Mouse (Mus musculus) right cerebral cortex, adult 2 months (tissue): Measurements from ENCODE around the gene Phb.

ENCODE experiments used
- DNase-seq, 2 experiments: peaks; one replicate each; pipeline ENCODE4 v3.0.0; 2021 to 2022; ENCODE audit warnings: low spot score in 2 of 2

Phb gene

GRCm38 (mm10) chr11:95712563-95713224, 45.9 kb downstream of the Phb start, which contains the start of gene Zfp652:
Zfp652 (plus strand) TSS chr11:95712673.
- DNase-seq = peak; percentile 69 to 74

- peak; percentile 42 to 64 for DNase-seq
These were observed 46.6 kb downstream of the Phb start for GRCm38 (mm10) chr11:95713225-95713810.

- no peak for DNase-seq
These were observed 47.1 kb downstream of the Phb start for GRCm38 (mm10) chr11:95713811-95714241.

GRCm38 (mm10) chr11:95714411-95714810, 47.7 kb downstream of the Phb start:
- DNase-seq = no peak

GRCm38 (mm10) chr11:95716136-95716535, 49.4 kb downstream of the Phb start:
- peak; percentile 40 to 47 for DNase-seq

GRCm38 (mm10) chr11:95719356-95719755, 52.6 kb downstream of the Phb start:
- DNase-seq = no peak

- DNase-seq = no peak
These were observed 56.5 kb downstream of the Phb start, which contains the start of gene B130006D01Rik for GRCm38 (mm10) chr11:95723287-95723686. B130006D01Rik (plus strand) TSS chr11:95723587.

- DNase-seq = no peak
These were observed 57.7 kb downstream of the Phb start for GRCm38 (mm10) chr11:95724466-95724865.

GRCm38 (mm10) chr11:95726156-95726555, 59.4 kb downstream of the Phb start:
- DNase-seq = no peak

- no peak for DNase-seq
These were observed 61.2 kb downstream of the Phb start for GRCm38 (mm10) chr11:95727947-95728346.

- DNase-seq = no peak
These were observed 62.5 kb downstream of the Phb start for GRCm38 (mm10) chr11:95728916-95729907.
